Mouse (Mus musculus) lung, adult 10 weeks (tissue): ENCODE results near the gene Dab2ip. TPM values are rescaled to one million over a fixed set of nuclear protein-coding genes. Genes with fewer than 3 reads are reported as not detected.

Source experiments
- polyA plus RNA-seq: library from polyadenylated mRNA; stranded (reverse); fragments of 350-450 nt; fragmentation: Illumina TruSeq; extraction: RNeasy Lipid Tissue Mini Kit (QIAGEN cat#74804); gene quantifications from one replicate; pipeline ENCODE4 v1.2.3, GENCODE M21; 2014; ENCODE audit warnings: low read depth, low replicate concordance; ENCODE audit not compliant: insufficient read depth

Dab2ip gene
- polyA plus RNA-seq: 26.3 TPM

GRCm38 (mm10) chr2:35557911-35558825, at the start of gene Dab2ip:
Dab2ip (plus strand) TSS chr2:35558266.

Other genes with a start within 250 kb of the Dab2ip start
- 48.3 TPM for gene Stom, start 221.3 kb upstream of the Dab2ip start, polyA plus RNA-seq
- gene 4930568D16Rik, start 190.5 kb upstream of the Dab2ip start, polyA plus RNA-seq: not detected
- gene 4930402F06Rik, start 161.1 kb upstream of the Dab2ip start, polyA plus RNA-seq: not detected
- 21.4 TPM for gene Ggta1, start 95.0 kb upstream of the Dab2ip start, polyA plus RNA-seq